Mouse (Mus musculus) thymus, postnatal 25 days (tissue): Measurements from ENCODE around the gene Gm20388.

ENCODE experiments used
- DNase-seq: peaks from one replicate; pipeline ENCODE4 v3.0.0; 2022

Gene Gm20388

GRCm38 (mm10) chr8:121480411-121481031 is 1569.9 kb downstream of the Gm20388 start:
- no peak for DNase-seq

GRCm38 (mm10) chr8:121484072-121484782 is 1573.6 kb downstream of the Gm20388 start:
- no peak for DNase-seq

- DNase-seq: no peak
These were observed 1581.0 kb downstream of the Gm20388 start for GRCm38 (mm10) chr8:121491633-121492032.

GRCm38 (mm10) chr8:121497621-121498020 is 1587.0 kb downstream of the Gm20388 start:
- DNase-seq: no peak

- DNase-seq: no peak
These were observed 1601.1 kb downstream of the Gm20388 start for GRCm38 (mm10) chr8:121511751-121512150.

- peak; percentile 59 for DNase-seq
These were observed 1602.8 kb downstream of the Gm20388 start for GRCm38 (mm10) chr8:121513429-121513828.

GRCm38 (mm10) chr8:121525111-121525818 is 1614.6 kb downstream of the Gm20388 start:
- no peak for DNase-seq

- no peak for DNase-seq
These were observed 1616.3 kb downstream of the Gm20388 start for GRCm38 (mm10) chr8:121526811-121527550.

GRCm38 (mm10) chr8:121527751-121528150 is 1617.1 kb downstream of the Gm20388 start:
- no peak for DNase-seq

GRCm38 (mm10) chr8:121528790-121529189 is 1618.1 kb downstream of the Gm20388 start:
- DNase-seq: no peak

- DNase-seq: no peak
These were observed 1620.0 kb downstream of the Gm20388 start for GRCm38 (mm10) chr8:121530639-121531038.

- peak; percentile 39 for DNase-seq
These were observed 1621.7 kb downstream of the Gm20388 start for GRCm38 (mm10) chr8:121532381-121532780.

GRCm38 (mm10) chr8:121541862-121542261 is 1631.2 kb downstream of the Gm20388 start:
- DNase-seq: no peak

GRCm38 (mm10) chr8:121542901-121543300 is 1632.3 kb downstream of the Gm20388 start:
- no peak for DNase-seq

- no peak for DNase-seq
These were observed 1633.7 kb downstream of the Gm20388 start, which contains the start of gene 1700018B08Rik for GRCm38 (mm10) chr8:121544276-121544785. Gene 1700018B08Rik (minus strand): TSS chr8:121544320.

GRCm38 (mm10) chr8:121544936-121545335 is 1634.3 kb downstream of the Gm20388 start:
- no peak for DNase-seq

GRCm38 (mm10) chr8:121547132-121547531 is 1636.5 kb downstream of the Gm20388 start:
- peak; percentile 76 for DNase-seq

- DNase-seq: no peak
These were observed 1639.4 kb downstream of the Gm20388 start for GRCm38 (mm10) chr8:121550056-121550455.

- DNase-seq: no peak
These were observed 1640.7 kb downstream of the Gm20388 start for GRCm38 (mm10) chr8:121551065-121551985.

GRCm38 (mm10) chr8:121552506-121552905 is 1641.9 kb downstream of the Gm20388 start:
- DNase-seq: no peak

- no peak for DNase-seq
These were observed 1643.3 kb downstream of the Gm20388 start for GRCm38 (mm10) chr8:121553831-121554475.
